ENCODE assay signal across 25 mouse cellular contexts in the genomic region with DNA sequence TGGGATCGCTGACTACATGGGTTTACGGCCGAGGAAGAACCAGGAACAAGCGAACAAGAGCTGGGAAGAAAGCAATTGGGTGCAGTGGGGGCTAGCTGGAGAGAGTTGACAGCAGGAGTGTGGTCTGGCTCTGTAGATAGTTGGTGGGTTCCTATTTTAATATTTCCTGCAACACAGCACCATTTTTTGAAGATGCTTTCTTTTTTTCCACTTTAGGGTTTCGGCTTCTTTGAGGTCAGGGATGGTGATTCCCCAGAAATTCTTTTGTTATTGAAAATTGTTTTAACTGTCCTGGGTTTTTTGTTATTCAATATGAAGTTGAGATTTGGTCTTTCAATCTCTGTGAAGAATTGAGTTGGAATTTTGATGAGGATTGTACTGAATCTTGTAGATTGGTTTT.
"Had no signal": no experiment of that assay in that cellular context is flagged by ENCODE, and none has a peak within 500 bp of the region (broad histone marks: within the 10 kb centered on the region; RNA-seq: fewer than 3 reads in every experiment).

No protein-coding gene starts in this region.

- H3K9ac ChIP-seq: embryonic facial prominence, embryonic 12.5 days; embryonic facial prominence, embryonic 13.5 days; embryonic facial prominence, embryonic 15.5 days; forebrain, embryonic 12.5 days; forebrain, embryonic 13.5 days; forebrain, embryonic 15.5 days; forebrain, postnatal 0 days had no signal

- H3K4me1 ChIP-seq: embryonic facial prominence, embryonic 10.5 days; embryonic facial prominence, embryonic 12.5 days; embryonic facial prominence, embryonic 13.5 days; embryonic facial prominence, embryonic 15.5 days; forebrain, embryonic 10.5 days; forebrain, embryonic 12.5 days; forebrain, embryonic 13.5 days; forebrain, embryonic 15.5 days had no signal

- H3K36me3 ChIP-seq: embryonic facial prominence, embryonic 10.5 days; embryonic facial prominence, embryonic 12.5 days; embryonic facial prominence, embryonic 13.5 days; embryonic facial prominence, embryonic 15.5 days; forebrain, embryonic 10.5 days; forebrain, embryonic 12.5 days; forebrain, embryonic 15.5 days had no signal

- H3K27me3 ChIP-seq: embryonic facial prominence, embryonic 12.5 days; embryonic facial prominence, embryonic 13.5 days; embryonic facial prominence, embryonic 15.5 days; forebrain, embryonic 12.5 days; forebrain, embryonic 13.5 days; forebrain, embryonic 15.5 days had no signal

- DNase-seq: cerebellum, adult 9-10 months; cerebellum, adult 9-11 months; cerebellum, postnatal 10 days; cerebellum, postnatal 14 days; cerebellum, postnatal 25 days; cerebellum, postnatal 36 days; embryo, embryonic 11 days; forebrain, postnatal 0 days; gastrocnemius, adult 2 months; gastrocnemius, postnatal 10 days; gastrocnemius, postnatal 14 days; gastrocnemius, postnatal 25 days; gastrocnemius, postnatal 36 days; heart, adult 11 months; heart, adult 18-20 months; heart, adult 2 months had no signal

- H3K9me3 ChIP-seq: embryonic facial prominence, embryonic 10.5 days; embryonic facial prominence, embryonic 12.5 days; embryonic facial prominence, embryonic 13.5 days; forebrain, embryonic 12.5 days; forebrain, embryonic 13.5 days; forebrain, embryonic 15.5 days had no signal

- H3K4me2 ChIP-seq: embryonic facial prominence, embryonic 12.5 days; embryonic facial prominence, embryonic 13.5 days; embryonic facial prominence, embryonic 15.5 days; forebrain, embryonic 12.5 days; forebrain, embryonic 13.5 days; forebrain, embryonic 15.5 days had no signal

- H3K27ac ChIP-seq: embryonic facial prominence, embryonic 10.5 days; embryonic facial prominence, embryonic 12.5 days; embryonic facial prominence, embryonic 13.5 days; embryonic facial prominence, embryonic 15.5 days; forebrain, embryonic 10.5 days; forebrain, embryonic 12.5 days; forebrain, embryonic 13.5 days; forebrain, embryonic 15.5 days; gastrocnemius, adult 2 months; heart, adult 2 months had no signal

- H3K4me3 ChIP-seq: embryonic facial prominence, embryonic 10.5 days; embryonic facial prominence, embryonic 12.5 days; embryonic facial prominence, embryonic 13.5 days; embryonic facial prominence, embryonic 15.5 days; erythroblast, embryonic 14.5 days; forebrain, embryonic 10.5 days; forebrain, embryonic 12.5 days; forebrain, embryonic 13.5 days; forebrain, embryonic 15.5 days; gastrocnemius, adult 2 months; heart, adult 2 months had no signal
